Mouse (Mus musculus) embryo, embryonic 10.5 days (tissue): Measurements from ENCODE around the gene Pdgfd.
A peak's percentile ranks its signal among the peaks of the same experiment; 100 is the strongest.
"Not testable (repeated sequence)": the region's sequence is repeated elsewhere in the genome, so short reads cannot be mapped to it uniquely, and the experiment has no call there.

ENCODE experiments used
- DNase-seq: peaks from one replicate; pipeline ENCODE4 v3.0.0-alpha.2; 2015; ENCODE audit warnings: low spot score

Gene Pdgfd

GRCm38 (mm10) chr9:6168391-6169037 lies at the start of gene Pdgfd:
Pdgfd (plus strand) TSS chr9:6168584.
- DNase-seq, result peak; percentile 86

- peak; percentile 17 for DNase-seq
These were observed 651 bp downstream of the Pdgfd start for GRCm38 (mm10) chr9:6169038-6169431.

GRCm38 (mm10) chr9:6170962-6171361 lies 2.6 kb downstream of the Pdgfd start:
- DNase-seq, result peak; percentile 2

- no peak for DNase-seq
These were observed 4.9 kb downstream of the Pdgfd start for GRCm38 (mm10) chr9:6173276-6173675.

- DNase-seq, result no peak
These were observed 7.3 kb downstream of the Pdgfd start for GRCm38 (mm10) chr9:6175731-6176130.

GRCm38 (mm10) chr9:6182307-6182923 lies 14.0 kb downstream of the Pdgfd start:
- no peak for DNase-seq

- peak; percentile 17 for DNase-seq
These were observed 19.6 kb downstream of the Pdgfd start for GRCm38 (mm10) chr9:6187955-6188354.

GRCm38 (mm10) chr9:6193352-6193751 lies 25.0 kb downstream of the Pdgfd start:
- no peak for DNase-seq

GRCm38 (mm10) chr9:6212862-6213261 lies 44.5 kb downstream of the Pdgfd start:
- peak; percentile 1 for DNase-seq

GRCm38 (mm10) chr9:6217505-6217904 lies 49.1 kb downstream of the Pdgfd start:
- no peak for DNase-seq

GRCm38 (mm10) chr9:6235982-6236381 lies 67.6 kb downstream of the Pdgfd start:
- DNase-seq, result not testable (repeated sequence)

- DNase-seq, result no peak
These were observed 81.9 kb downstream of the Pdgfd start for GRCm38 (mm10) chr9:6250320-6250719.

GRCm38 (mm10) chr9:6251990-6252389 lies 83.6 kb downstream of the Pdgfd start:
- no peak for DNase-seq

- no peak for DNase-seq
These were observed 88.7 kb downstream of the Pdgfd start for GRCm38 (mm10) chr9:6257072-6257471.

- no peak for DNase-seq
These were observed 96.4 kb downstream of the Pdgfd start for GRCm38 (mm10) chr9:6264820-6265219.

- DNase-seq, result peak; percentile 33
These were observed 101.5 kb downstream of the Pdgfd start, which contains the start of gene Ddi1 for GRCm38 (mm10) chr9:6269796-6270280. Ddi1 (minus strand) TSS chr9:6269846.

- no peak for DNase-seq
These were observed 108.0 kb downstream of the Pdgfd start for GRCm38 (mm10) chr9:6276395-6276794.

GRCm38 (mm10) chr9:6277526-6277925 lies 109.1 kb downstream of the Pdgfd start:
- no peak for DNase-seq

GRCm38 (mm10) chr9:6286770-6287169 lies 118.4 kb downstream of the Pdgfd start:
- peak; percentile 18 for DNase-seq

GRCm38 (mm10) chr9:6289211-6289696 lies 120.9 kb downstream of the Pdgfd start:
- peak; percentile 37 for DNase-seq

GRCm38 (mm10) chr9:6298547-6298946 lies 130.2 kb downstream of the Pdgfd start:
- no peak for DNase-seq

- no peak for DNase-seq
These were observed 133.7 kb downstream of the Pdgfd start for GRCm38 (mm10) chr9:6302050-6302449.

- no peak for DNase-seq
These were observed 136.2 kb downstream of the Pdgfd start for GRCm38 (mm10) chr9:6304590-6304989.
